Mouse (Mus musculus) neutrophil, adult 83 days (primary cell): ENCODE measurements around the gene Gm8765. TPM values are rescaled to one million over a fixed set of nuclear protein-coding genes. Genes with fewer than 3 reads are reported as not detected.

Experiments
- total RNA-seq, 2 experiments: library from RNA; stranded (reverse); gene quantifications; one replicate each; pipeline ENCODE4 v1.2.4; 2023

Gene Gm8765
- not detected for total RNA-seq

GRCm38 (mm10) chr13:50698012-50698411, at the start of gene Gm8765:
Gm8765 (plus strand) TSS chr13:50698312.

Other genes with a start within 250 kb of the Gm8765 start
- not detected for gene Nutm2, start 231.0 kb upstream of the Gm8765 start, total RNA-seq
- not detected for gene Gm904, start 55.1 kb upstream of the Gm8765 start, total RNA-seq